Mouse (Mus musculus) bone marrow macrophage, adult 2 months (primary cell): ENCODE measurements around the gene Galns.

Source experiments
- CTCF ChIP-seq: IDR thresholded peaks from 2 replicates; pipeline ENCODE4 v1.5.1; 2012; ENCODE audit warnings: low read depth, mild to moderate bottlenecking, low read length, moderate library complexity
- POLR2A ChIP-seq: IDR thresholded peaks from 2 replicates; pipeline ENCODE4 v1.6.1; 2012; ENCODE audit warnings: mild to moderate bottlenecking, low read depth, low read length, borderline replicate concordance

DNA sequence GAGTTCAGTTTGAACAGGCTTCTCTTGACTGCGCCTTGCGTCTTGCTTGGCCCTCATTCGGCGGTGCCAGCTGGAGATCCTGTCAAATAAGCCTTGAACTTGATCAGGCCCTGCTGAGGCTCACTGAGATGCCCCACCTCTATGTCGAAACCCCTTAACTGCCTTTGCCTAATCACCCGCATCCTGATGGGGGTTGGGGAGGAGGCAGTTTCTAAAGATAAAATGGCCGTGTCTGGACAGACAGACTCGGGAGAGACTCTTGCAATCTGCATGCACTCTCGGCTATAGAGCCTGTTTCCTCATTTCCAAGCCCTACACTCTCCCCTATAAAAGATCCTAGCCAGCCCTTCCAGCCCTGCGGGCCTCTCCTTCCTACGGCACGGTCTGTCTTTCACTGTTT, 18.0 kb downstream of the Galns start:
- no peak for TF ChIP-seq POLR2A
- TF ChIP-seq CTCF, result no peak
